ENCODE assay signal across 23 mouse cellular contexts in the genomic region with DNA sequence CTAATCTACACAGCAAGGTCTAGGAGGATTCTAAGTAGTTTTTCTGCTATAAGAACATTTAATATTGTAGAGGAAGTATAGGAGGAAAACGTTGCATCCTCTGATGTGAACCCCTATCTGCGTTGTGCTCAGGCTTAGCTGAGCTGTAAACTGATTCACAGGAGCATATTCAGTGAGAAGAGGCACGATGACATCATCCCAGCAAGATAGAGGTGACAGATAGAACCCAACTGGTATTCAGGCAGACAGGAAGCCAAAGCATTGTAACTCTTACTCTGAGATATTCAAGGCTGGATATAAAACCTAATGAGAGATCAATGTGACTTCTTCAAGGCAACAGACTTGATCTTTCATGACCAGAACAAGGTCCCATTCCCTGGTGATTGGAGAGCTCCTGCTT.
"Had no signal": no experiment of that assay in that cellular context is flagged by ENCODE, and none has a peak within 500 bp of the region (broad histone marks: within the 10 kb centered on the region; RNA-seq: fewer than 3 reads in every experiment).

No protein-coding gene starts in this region.

- DNase-seq: gastrocnemius, postnatal 10 days; gastrocnemius, postnatal 25 days; heart, adult 2 months; heart, postnatal 10 days; heart, postnatal 4 days; kidney, adult 11 months; kidney, postnatal 14 days; kidney, postnatal 36 days; layer of hippocampus, adult 9-11 months; layer of hippocampus, postnatal 36 days; left cerebral cortex, postnatal 4 days had no signal

- H3K4me2 ChIP-seq: heart, embryonic 12.5 days; hindbrain, embryonic 12.5 days; hindbrain, embryonic 14.5 days; kidney, embryonic 15.5 days; limb, embryonic 13.5 days; limb, embryonic 15.5 days; liver, embryonic 12.5 days had no signal

- H3K27me3 ChIP-seq: heart, embryonic 12.5 days; hindbrain, embryonic 12.5 days; kidney, embryonic 15.5 days; limb, embryonic 13.5 days; limb, embryonic 15.5 days; liver, embryonic 12.5 days had no signal

- H3K27ac ChIP-seq: heart, adult 2 months; hindbrain, embryonic 10.5 days; hindbrain, embryonic 12.5 days; hindbrain, embryonic 14.5 days; kidney, embryonic 15.5 days; kidney, postnatal 0 days; limb, embryonic 13.5 days; limb, embryonic 15.5 days; liver, embryonic 12.5 days; liver, embryonic 14.5 days had no signal

- H3K36me3 ChIP-seq: heart, embryonic 12.5 days; hindbrain, embryonic 10.5 days; hindbrain, embryonic 12.5 days; kidney, embryonic 15.5 days; limb, embryonic 13.5 days; limb, embryonic 15.5 days; liver, embryonic 12.5 days had no signal

- H3K4me1 ChIP-seq: hindbrain, embryonic 10.5 days; hindbrain, embryonic 12.5 days; kidney, embryonic 15.5 days; limb, embryonic 13.5 days; limb, embryonic 15.5 days; liver, embryonic 12.5 days had no signal

- H3K9ac ChIP-seq: heart, embryonic 12.5 days; hindbrain, embryonic 12.5 days; hindbrain, embryonic 14.5 days; kidney, embryonic 15.5 days; limb, embryonic 13.5 days; limb, embryonic 15.5 days; liver, embryonic 12.5 days; liver, embryonic 14.5 days had no signal

- ATAC-seq: hindbrain, embryonic 16.5 days; intestine, embryonic 16.5 days; liver, embryonic 12.5 days had no signal

- H3K4me3 ChIP-seq: heart, adult 2 months; heart, embryonic 12.5 days; hindbrain, embryonic 10.5 days; hindbrain, embryonic 12.5 days; kidney, embryonic 15.5 days; limb, embryonic 13.5 days; limb, embryonic 15.5 days; liver, embryonic 12.5 days had no signal

- H3K9me3 ChIP-seq: kidney, embryonic 15.5 days; limb, embryonic 15.5 days; liver, embryonic 12.5 days had no signal
